Mouse (Mus musculus) liver, embryonic 11.5 days (tissue): Measurements from ENCODE around the gene Hpd. TPM values are rescaled to one million over a fixed set of nuclear protein-coding genes. Genes with fewer than 3 reads are reported as not detected.
A peak's percentile ranks its signal among the peaks of the same experiment; 100 is the strongest.

Experiments used
- ATAC-seq: fragments of 200-750 bp; cut with Nextera tagmentation; replicated peaks from 2 replicates; pipeline ENCODE4 v1.8.0; 2017; ENCODE audit warnings: moderate number of reproducible peaks, mild to moderate bottlenecking, moderate TSS enrichment, moderate library complexity; ENCODE audit not compliant: low FRiP score
- DNase-seq: peaks from one replicate; pipeline ENCODE4 v3.0.0-alpha.2; 2017; ENCODE audit warnings: low spot score
- H3K27ac ChIP-seq: fragments of 300-500 bp; sonication (generic); 2 replicates; pipeline ENCODE4 v1.5.1; 2014; ENCODE audit warnings: mild to moderate bottlenecking, low read depth, low read length, control low read depth
- H3K27me3 ChIP-seq: fragments of 300-500 bp; sonication (generic); replicated peaks from 2 replicates; pipeline ENCODE4 v1.6.1; 2014; ENCODE audit warnings: low read length, mixed read lengths; ENCODE audit not compliant: control insufficient read depth, insufficient read depth
- H3K36me3 ChIP-seq: fragments of 300-500 bp; sonication (generic); 2 replicates; pipeline ENCODE4 v1.6.1; 2014; ENCODE audit warnings: mild to moderate bottlenecking, low read length, moderate library complexity, mixed read lengths; ENCODE audit not compliant: control insufficient read depth, insufficient read depth
- H3K4me1 ChIP-seq: fragments of 300-500 bp; sonication (generic); replicated peaks from 2 replicates; pipeline ENCODE4 v1.6.1; 2014; ENCODE audit warnings: low read length, mixed read lengths; ENCODE audit not compliant: control insufficient read depth, insufficient read depth
- H3K4me2 ChIP-seq: fragments of 300-500 bp; sonication (generic); 2 replicates; pipeline ENCODE4 v1.6.1; 2014; ENCODE audit warnings: mild to moderate bottlenecking, control low read depth, moderate library complexity
- H3K4me3 ChIP-seq: fragments of 300-500 bp; sonication (generic); 2 replicates; pipeline ENCODE4 v1.5.1; 2014; ENCODE audit warnings: low read depth, low read length, control low read depth
- H3K9ac ChIP-seq: fragments of 300-500 bp; sonication (generic); 2 replicates; pipeline ENCODE4 v1.6.1; 2014; ENCODE audit warnings: low read depth, low read length, control low read depth
- H3K9me3 ChIP-seq: fragments of 300-500 bp; sonication (generic); 2 replicates; pipeline ENCODE4 v1.6.1; 2016; ENCODE audit warnings: low read length, inconsistent platforms, mixed read lengths; ENCODE audit not compliant: control insufficient read depth
- WGBS: fragments of 180-500 bp; shearing (Covaris S2); extraction: QIAGEN DNeasy Blood & Tissue Kit; methylation state at CpG from one replicate; pipeline ENCODE4 v1.1.7; 2014; 5-methylcytosine and 5-hydroxymethylcytosine counted together
- polyA plus RNA-seq: library from polyadenylated mRNA; unstranded; fragments of >200 nt; fragmentation: Nextera tagmentation; extraction: Ambion mirVana; gene quantifications from 2 replicates; pipeline ENCODE4 v1.2.1, GENCODE M21; 2014

Gene Hpd
- polyA plus RNA-seq, 1 experiment from 2014 or later: 2.5 TPM

DNA sequence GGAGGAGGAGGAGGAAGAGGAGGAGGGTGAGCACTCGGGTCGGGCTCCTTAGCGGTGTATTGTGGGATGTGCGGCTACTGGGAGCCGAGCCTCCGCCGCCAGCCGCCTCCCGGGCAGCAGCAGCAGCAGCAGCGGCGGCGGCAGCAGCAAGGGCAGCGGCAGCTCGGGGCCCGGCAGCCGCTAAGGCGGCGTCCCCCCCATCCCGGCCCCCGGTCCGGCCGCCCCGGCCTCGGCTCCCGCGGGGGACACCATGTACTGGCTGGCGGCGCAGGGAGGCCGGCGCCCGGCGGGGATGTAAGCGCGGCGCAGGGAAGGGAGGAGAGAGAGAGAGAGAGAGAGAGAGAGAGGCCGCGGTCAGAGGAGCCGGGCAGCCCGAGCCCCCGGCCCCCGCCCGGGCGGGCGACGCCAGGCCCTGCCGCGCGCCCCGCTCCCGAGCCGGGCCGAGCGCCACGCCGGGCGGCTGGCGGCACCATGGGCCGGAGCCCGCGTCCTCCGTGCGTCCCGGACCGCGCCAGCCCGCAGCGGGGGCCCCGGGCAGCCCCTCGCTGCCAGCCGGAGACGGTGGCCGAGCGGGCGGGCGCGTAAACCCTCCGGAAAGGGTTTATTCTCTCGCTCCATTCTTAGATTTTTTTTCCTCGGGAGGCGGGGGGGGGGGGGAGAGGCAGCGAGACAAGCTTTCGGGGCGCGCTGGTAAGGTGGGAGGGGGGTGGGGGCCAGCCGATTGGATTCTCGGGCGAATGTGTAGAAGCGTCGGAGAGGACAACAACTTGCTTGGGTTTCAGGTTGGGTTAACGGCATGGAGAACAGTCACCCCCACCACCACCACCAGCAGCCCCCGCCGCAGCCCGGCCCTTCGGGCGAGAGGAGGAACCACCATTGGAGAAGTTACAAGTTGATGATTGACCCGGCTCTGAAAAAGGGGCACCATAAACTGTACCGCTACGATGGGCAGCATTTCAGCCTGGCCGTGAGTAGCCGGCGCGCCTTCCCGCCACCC lies 40.1 kb downstream of the Hpd start, which contains the start of gene Setd1b:
Setd1b (plus strand) TSS at position 33 of the 997 bp plus-strand sequence.
- Histone ChIP-seq H3K27ac (peak within 1 kb of the TSS; percentile 100), H3K27me3 (no peaks in the 10 kb centered on the region), H3K4me3 (peak within 1 kb of the TSS; percentile 97), H3K4me1 (peaks cover 41% of the 10 kb centered on the region), H3K9me3 (no peaks in the 10 kb centered on the region), H3K9ac (peak within 1 kb of the TSS; percentile 98), H3K4me2 (peak within 1 kb of the TSS; percentile 100), H3K36me3 (peaks cover 6% of the 10 kb centered on the region)
- ATAC-seq (peak; percentile 30; the same call in 1 of the 2 replicates), DNase-seq (peak; percentile 73)
- under 1% methylated on average over 80 of the region's 103 CpGs for WGBS

DNA sequence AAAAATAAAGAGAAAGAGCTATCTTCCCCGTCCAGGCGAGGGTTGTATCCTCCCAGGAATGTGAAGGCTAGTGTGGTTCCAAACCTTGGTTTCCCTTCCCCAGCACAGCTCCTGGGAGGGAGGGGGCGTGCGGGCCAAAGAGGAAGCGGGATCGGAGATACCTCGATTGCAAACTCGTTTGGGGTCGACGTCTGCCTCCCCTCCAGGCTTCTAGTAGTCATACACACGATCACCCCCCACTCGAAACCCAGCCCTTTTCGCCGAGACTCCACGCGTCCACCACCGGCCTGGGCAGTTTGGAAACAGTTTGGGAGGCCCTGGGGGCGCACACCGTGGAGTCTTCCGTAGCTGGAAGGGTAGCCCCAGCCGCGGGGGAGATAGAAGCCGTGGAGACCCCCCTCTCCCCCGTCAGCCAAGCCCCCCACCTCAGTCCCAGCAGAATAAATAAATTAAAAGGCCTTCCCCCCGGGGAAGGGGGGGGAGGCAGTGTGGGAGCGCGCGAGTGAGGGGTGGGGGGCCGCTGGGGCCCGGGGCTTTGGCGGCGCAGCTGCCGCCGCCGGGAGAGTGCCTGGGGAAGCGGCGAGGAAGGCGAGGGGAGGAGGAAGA lies 40.9 kb downstream of the Hpd start:
- H3K9me3 ChIP-seq: no peaks in the 10 kb centered on the region
- H3K4me2 ChIP-seq: peak overlapping the region; percentile 100
- H3K27ac ChIP-seq: peak overlapping the region; percentile 100
- peak overlapping the region; percentile 98 for H3K9ac ChIP-seq
- peaks cover 4% of the 10 kb centered on the region for H3K36me3 ChIP-seq
- DNase-seq (peak; percentile 82), ATAC-seq (no peak)
- under 1% methylated on average over 35 of the region's 38 CpGs for WGBS
- no peaks in the 10 kb centered on the region for H3K27me3 ChIP-seq
- H3K4me1 ChIP-seq: peaks cover 49% of the 10 kb centered on the region
- peak overlapping the region; percentile 97 for H3K4me3 ChIP-seq

DNA sequence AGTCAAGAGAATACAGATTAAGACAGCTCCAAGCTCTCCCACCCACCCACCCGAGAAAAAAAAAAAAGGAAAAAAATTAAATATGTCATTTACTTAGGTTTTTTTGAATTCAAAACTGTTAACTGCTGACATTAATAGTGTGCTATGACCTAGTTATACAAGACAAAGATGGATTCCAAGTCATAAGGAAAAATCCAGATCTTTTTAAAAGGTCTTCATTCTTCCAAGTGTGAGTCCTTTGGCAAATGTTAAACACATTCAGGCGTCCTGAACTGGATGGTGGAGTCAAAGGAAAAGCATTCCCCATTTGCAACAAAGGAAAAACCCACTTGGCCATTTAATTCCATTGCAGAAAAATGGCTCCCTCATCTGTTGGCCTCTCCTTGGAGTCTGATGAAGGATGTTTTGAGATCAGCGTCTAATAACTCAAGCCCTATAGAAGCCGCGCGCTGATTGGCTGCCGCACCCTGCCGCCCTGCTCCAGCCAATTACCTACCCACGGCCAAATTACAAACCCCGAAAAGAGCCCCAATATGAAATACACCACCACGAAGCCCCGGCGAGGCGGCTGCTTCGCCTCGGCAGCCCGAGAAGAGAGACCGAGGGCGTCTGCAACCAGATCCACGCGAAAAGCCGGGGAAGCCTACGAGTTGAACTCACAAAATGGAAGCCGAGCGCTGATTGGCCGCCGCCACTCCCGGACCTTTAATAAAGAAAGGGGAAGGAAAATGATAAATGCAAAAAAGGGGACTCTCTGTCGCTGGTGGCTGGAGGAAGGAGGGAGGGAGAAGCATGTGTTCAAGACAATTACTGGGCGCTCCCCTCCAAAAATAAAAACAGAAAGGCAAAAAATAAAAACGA lies 41.6 kb downstream of the Hpd start:
- no peaks in the 10 kb centered on the region for H3K9me3 ChIP-seq
- peaks cover 53% of the 10 kb centered on the region for H3K4me1 ChIP-seq
- peak overlapping the region; percentile 98 for H3K9ac ChIP-seq
- under 1% methylated on average over 31 of the region's 31 CpGs for WGBS
- H3K36me3 ChIP-seq: no peaks in the 10 kb centered on the region
- H3K4me2 ChIP-seq: peak overlapping the region; percentile 100
- H3K27me3 ChIP-seq: no peaks in the 10 kb centered on the region
- peak overlapping the region; percentile 97 for H3K4me3 ChIP-seq
- peak; percentile 44 for ATAC-seq
- peak overlapping the region; percentile 100 for H3K27ac ChIP-seq
- DNase-seq: peak; percentile 91

DNA sequence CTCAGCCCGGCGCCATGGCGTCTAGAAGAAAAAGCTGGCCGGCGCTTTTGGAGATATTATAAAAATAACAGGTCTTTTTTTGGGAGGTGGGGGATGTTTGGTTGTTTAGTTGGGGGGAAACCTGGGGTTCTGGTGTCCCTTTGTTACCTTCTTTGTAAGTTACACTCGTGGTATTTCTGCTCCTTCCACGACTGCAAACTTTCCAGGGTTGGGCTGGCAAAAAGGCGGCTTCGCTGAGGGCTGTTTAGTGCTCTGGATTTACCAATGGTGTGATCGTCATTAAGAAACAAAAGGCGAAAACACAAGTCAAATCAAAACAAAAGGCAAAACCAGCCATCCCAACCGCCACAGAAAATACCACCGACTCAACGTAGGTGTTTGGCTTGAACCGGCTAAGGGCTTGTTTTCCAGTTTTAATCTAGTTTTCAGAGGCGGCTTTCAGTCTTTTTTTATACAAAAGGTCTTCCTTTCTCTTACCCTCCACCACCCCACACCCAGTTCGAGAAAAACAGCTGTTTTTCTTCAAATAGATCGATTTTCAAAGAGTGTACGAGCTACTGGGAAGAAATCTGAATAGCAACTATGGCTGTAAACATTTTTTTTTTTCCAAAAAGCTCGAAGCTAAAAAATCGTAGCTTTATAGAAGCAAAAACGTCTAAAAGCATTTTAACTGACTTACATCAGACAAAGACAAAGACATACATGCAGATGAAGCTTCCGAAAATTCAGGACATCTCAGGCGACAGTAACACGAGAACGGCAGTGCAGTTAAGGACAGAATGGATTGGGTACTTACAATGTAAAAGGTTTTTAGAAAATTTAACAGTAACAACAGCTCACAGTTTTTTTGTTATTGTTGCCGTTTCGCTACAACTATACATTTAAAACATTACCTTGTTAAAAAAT lies 42.6 kb downstream of the Hpd start:
- no peak for DNase-seq
- peak overlapping the region; percentile 100 for H3K9ac ChIP-seq
- H3K27me3 ChIP-seq: no peaks in the 10 kb centered on the region
- H3K4me2 ChIP-seq: peak overlapping the region; percentile 100
- WGBS: 3% methylated on average over 28 of the region's 28 CpGs
- H3K36me3 ChIP-seq: no peaks in the 10 kb centered on the region
- no peak for ATAC-seq
- H3K4me3 ChIP-seq: peak overlapping the region; percentile 97
- H3K9me3 ChIP-seq: no peaks in the 10 kb centered on the region
- H3K27ac ChIP-seq: peak overlapping the region; percentile 100
- peaks cover 53% of the 10 kb centered on the region for H3K4me1 ChIP-seq

DNA sequence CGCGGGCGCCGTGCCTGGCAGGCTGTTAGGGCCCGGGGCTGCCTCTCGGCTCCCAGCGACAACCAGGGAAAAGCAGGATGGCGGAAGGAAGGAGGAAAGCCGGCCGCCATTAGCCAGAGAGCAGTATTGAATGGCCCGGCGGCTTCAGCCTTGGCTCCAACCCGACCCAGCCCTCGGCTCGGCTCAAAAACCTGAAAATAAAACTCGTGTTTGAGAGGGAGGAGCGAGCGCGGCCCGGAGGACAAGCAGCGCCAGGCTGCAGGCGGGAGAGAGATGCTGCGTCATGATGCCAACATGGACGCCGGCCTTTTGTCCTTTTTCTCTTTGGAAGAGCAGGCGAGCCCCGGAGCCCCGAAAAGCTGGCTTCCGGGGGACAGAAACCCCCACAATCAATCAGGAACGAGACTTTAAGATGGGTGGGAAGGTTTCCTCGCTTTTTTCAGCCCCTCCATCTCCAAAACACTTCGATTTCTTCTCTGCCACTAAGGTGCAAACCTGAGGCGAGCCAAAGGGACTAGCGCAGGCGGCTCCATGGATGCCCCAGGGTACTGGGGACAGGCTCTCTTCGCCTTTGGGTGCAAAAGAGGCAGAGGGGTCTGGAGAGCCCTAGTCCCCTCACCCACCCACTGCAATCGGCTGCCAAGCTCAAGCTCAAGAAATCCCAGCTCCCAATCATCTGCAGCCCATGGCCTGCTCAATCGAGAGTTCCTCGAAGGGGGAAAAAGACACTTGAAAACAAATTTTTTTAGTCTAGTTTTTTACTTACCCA lies 43.4 kb downstream of the Hpd start:
- H3K36me3 ChIP-seq: no peaks in the 10 kb centered on the region
- peak overlapping the region; percentile 100 for H3K27ac ChIP-seq
- WGBS: 2% methylated on average over 39 of the region's 39 CpGs
- ATAC-seq (no peak), DNase-seq (peak; percentile 76)
- peak overlapping the region; percentile 100 for H3K4me2 ChIP-seq
- no peaks in the 10 kb centered on the region for H3K9me3 ChIP-seq
- H3K4me3 ChIP-seq: peak overlapping the region; percentile 97
- no peaks in the 10 kb centered on the region for H3K27me3 ChIP-seq
- H3K4me1 ChIP-seq: peaks cover 53% of the 10 kb centered on the region
- H3K9ac ChIP-seq: peak overlapping the region; percentile 100

DNA sequence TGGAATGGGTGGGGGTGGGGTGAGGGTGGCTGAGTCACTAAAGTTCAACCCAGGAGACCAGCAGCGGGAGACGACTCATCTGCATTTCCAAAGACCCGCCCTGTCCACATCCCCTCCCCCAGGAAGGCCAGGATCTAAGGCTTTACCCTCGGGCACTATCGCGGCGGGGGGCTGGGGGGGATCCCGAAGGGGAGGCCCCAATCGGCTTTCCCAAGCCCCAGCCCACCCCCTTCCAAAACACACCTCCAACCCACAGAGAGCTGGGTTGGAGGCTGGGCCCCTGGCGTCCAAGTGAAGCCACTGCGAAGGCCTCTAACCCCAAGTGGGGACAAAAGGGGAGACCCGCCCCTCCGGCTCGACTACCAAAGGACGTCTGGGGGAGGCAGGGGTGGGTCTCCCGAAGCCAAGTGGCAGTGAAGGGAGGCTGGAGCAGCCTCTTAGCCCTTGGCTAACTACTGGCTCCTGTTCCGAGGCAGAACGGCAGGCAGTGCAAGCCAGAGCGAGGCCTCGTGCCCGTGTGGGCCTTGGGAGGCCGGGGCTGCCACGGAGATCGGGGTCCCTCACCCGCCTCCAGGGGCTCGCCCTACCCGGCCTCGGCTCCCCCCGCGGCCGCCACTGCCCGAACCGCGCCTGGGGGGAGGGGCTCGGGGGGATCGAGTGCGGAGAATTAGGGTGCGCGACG lies 44.2 kb downstream of the Hpd start:
- DNase-seq: peak; percentile 88
- Histone ChIP-seq H3K4me1 (peaks cover 55% of the 10 kb centered on the region), H3K9me3 (no peaks in the 10 kb centered on the region), H3K4me3 (peak overlapping the region; percentile 97), H3K4me2 (peak overlapping the region; percentile 100), H3K9ac (peak overlapping the region; percentile 100), H3K36me3 (no peaks in the 10 kb centered on the region), H3K27ac (peak overlapping the region; percentile 100), H3K27me3 (no peaks in the 10 kb centered on the region)
- peak; percentile 60 for ATAC-seq
- under 1% methylated on average over 38 of the region's 40 CpGs for WGBS

DNA sequence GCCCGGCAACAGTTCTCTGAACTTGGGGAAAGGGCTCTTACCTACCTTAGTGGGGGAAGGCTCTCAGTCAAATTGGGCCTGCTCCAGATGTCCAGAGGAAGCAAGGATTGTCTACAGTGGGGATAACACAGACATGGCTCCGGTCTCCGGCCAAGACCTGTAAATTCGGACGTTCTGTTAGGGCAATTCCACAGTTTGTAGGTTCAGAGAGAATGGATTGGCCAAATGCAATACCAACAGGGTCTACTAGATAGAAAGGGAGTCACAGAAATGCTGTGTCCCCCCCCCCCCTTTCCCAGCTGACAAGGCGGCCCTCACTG lies 44.7 kb downstream of the Hpd start:
- ATAC-seq (no peak), DNase-seq (peak; percentile 85)
- no peaks in the 10 kb centered on the region for H3K9me3 ChIP-seq
- H3K36me3 ChIP-seq: no peaks in the 10 kb centered on the region
- WGBS: 2% methylated on average over 6 of the region's 6 CpGs
- H3K4me1 ChIP-seq: peaks cover 60% of the 10 kb centered on the region
- H3K27me3 ChIP-seq: no peaks in the 10 kb centered on the region
- peak overlapping the region; percentile 100 for H3K9ac ChIP-seq
- peak overlapping the region; percentile 100 for H3K27ac ChIP-seq
- peak overlapping the region; percentile 100 for H3K4me2 ChIP-seq
- peak overlapping the region; percentile 97 for H3K4me3 ChIP-seq
